Mouse (Mus musculus) small intestine, adult 2 months (tissue): Measurements from ENCODE around the gene Ncmap.

Experiments
- CTCF ChIP-seq: fragments of 200-500 bp; IDR thresholded peaks from 2 replicates; pipeline ENCODE4 v1.5.1; 2012; ENCODE audit warnings: low read depth, mild to moderate bottlenecking, control low read depth, inconsistent platforms, low read length, moderate library complexity, mixed read lengths; ENCODE audit not compliant: insufficient replicate concordance, insufficient read length; ENCODE audit errors: extremely low read depth
- POLR2A ChIP-seq: fragments of 200-500 bp; IDR thresholded peaks from 2 replicates; pipeline ENCODE4 v1.6.1; 2012; ENCODE audit warnings: low read depth, mild to moderate bottlenecking, control low read depth, inconsistent platforms, low read length, moderate library complexity

GRCm38 (mm10) chr4:135353794-135354450 lies 44.1 kb downstream of the Ncmap start:
- TF ChIP-seq POLR2A (no peak), CTCF (no peak)
